Mouse (Mus musculus) left cerebral cortex, adult 2 months (tissue): ENCODE results near the gene Capn2. TPM values are rescaled to one million over a fixed set of nuclear protein-coding genes. Genes with fewer than 3 reads are reported as not detected.

Source experiments
- DNase-seq, 2 experiments: peaks; one replicate each; pipeline ENCODE4 v3.0.0; 2021 to 2022; ENCODE audit warnings: low spot score in 2 of 2, mixed read lengths in 1 of 2; ENCODE audit errors: extremely low spot score in 1 of 2
- H3K27ac ChIP-seq: fragments of 200-600 bp; 2 replicates; pipeline ENCODE4 v1.8.1; 2022
- H3K4me3 ChIP-seq: fragments of 200-600 bp; 2 replicates; pipeline ENCODE4 v1.8.1; 2022
- CTCF ChIP-seq: fragments of 200-600 bp; IDR thresholded peaks from 2 replicates; pipeline ENCODE4 v1.8.1; 2022; ENCODE audit warnings: antibody characterized with exemption, mild to moderate bottlenecking, moderate library complexity
- intact Hi-C: fragments of 180-260 bp; cut with DNase I; formaldehyde crosslinking; loops from one replicate; pipeline ENCODE4 v1.15.1; 2025
- total RNA-seq, 2 experiments: library from RNA; stranded (reverse); gene quantifications; 2 replicates each; pipeline ENCODE4 v1.2.3; 2021

Gene Capn2
- total RNA-seq, 2 experiments from 2014 or later = 61.2 to 63.7 TPM

DNA sequence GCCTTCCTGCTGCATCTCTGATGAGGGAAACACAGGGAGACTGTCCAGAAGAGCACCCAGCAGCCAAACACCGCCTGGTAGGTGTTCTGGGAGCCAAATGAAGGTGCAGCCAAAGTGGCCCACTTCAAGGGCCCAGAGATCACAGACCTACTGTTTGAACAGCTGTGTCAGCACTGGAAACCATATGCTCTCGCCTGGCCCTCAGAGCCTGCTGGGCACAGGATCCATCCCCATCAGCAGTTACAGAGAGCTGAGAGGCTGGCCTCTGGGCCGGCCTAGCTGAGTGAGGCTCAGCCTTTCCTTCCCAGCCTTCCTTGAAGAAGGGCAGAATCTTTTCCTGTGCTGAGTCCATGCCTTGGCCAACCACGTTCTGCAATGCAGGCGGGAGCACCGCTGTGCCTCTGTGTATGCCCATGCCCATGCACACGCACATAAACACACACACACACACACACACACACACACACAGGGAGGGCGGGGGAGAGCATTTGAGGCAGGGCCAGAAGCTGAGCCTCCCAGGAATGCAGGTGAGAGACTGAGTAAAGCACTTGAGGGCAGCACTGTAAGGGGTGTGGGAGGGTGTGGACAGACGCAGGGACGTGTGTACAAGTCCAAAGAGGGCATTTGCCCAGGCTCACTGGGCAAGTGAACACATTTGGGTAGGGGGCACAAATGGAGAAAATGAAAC, 8.2 kb downstream of the Capn2 start:
- intact Hi-C loops = no loop called here
- DNase-seq = no peak
- TF ChIP-seq CTCF = no peak
- no peak overlapping the region for H3K27ac ChIP-seq
- no peak overlapping the region for H3K4me3 ChIP-seq

DNA sequence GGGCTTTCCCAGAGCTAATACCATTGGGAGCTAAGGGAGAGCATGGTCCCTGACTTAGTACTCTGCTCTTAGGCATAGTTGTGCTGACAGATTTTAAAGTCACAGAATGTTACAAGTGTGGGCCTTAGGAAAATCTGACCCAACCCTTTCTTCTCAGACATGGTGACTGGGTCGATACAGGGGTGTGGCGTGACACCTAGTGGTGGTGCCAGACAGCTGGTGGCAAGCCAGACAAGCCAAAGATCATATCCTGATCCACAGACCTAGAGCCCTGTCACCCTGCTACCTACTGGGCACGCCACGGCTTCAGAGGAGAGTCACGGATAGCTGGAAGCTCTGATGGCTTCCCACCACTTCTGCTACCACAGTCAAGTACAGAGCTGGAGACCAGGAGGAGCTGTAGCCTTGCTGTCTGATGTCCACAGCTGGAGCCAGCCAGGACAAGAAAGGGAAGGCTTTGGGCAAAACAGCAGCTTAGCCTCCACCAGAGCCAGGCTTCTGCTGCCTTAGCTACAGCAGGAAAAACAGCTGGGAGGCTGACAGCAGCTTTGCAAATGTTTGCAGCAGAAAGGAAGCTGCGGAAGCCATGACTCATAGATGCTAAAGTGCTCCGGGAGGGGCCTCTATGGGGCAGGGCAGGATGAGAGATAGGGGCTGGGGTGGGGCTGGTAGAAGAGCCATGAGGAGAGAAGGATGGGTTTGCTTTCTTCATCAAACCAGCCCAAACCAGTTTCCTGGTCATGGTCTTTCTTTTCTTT, 11.0 kb downstream of the Capn2 start:
- no peak for DNase-seq
- Histone ChIP-seq H3K4me3 (no peak overlapping the region), H3K27ac (peak overlapping the region; percentile 50)
- no peak; the same call in 1 of the 2 replicates for TF ChIP-seq CTCF
- intact Hi-C loops = no loop called here

DNA sequence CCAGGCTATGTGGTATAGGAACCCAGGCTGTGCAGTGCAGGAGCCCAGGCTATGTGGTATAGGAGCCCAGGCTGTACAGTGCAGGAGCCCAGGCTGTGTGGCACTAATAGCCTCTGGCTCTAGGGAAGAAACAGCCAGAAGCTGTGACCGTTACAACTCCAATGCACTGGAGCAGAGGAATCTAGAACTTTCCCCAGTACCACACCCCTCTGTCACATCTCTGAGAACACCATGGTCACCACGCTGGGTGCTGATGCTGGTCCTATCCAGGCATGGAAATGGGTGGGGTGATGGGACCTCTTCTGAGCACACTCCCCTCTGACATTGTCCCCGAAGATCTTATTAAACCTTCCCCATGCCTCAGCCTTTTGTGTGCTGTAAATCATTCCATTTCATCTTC, 12.1 kb downstream of the Capn2 start:
- no peak for TF ChIP-seq CTCF
- intact Hi-C loops = no loop called here
- Histone ChIP-seq H3K27ac (no peak overlapping the region), H3K4me3 (no peak overlapping the region)
- DNase-seq = no peak

DNA sequence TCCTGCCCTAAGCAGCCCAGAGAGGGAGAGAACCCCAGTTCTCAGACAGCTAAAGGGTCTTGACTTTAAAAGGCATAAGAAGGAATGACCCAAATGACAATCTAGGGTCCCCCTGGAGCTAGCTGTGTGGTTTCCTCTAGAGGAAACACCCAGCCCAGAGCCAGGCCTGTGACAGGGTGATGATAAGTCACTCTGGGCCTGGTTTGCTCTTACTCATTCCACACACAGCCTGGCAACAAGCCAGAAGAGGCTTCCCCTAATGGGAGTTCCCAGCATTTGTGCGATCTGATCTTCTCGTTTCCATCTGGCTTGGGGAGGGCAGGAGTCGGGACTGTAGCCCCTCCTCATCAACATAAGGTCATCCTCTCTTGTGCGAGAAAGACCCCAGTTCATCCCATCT, 13.2 kb downstream of the Capn2 start:
- Histone ChIP-seq H3K4me3 (no peak overlapping the region), H3K27ac (no peak overlapping the region)
- no peak for DNase-seq
- TF ChIP-seq CTCF = no peak
- intact Hi-C loops = no loop called here

DNA sequence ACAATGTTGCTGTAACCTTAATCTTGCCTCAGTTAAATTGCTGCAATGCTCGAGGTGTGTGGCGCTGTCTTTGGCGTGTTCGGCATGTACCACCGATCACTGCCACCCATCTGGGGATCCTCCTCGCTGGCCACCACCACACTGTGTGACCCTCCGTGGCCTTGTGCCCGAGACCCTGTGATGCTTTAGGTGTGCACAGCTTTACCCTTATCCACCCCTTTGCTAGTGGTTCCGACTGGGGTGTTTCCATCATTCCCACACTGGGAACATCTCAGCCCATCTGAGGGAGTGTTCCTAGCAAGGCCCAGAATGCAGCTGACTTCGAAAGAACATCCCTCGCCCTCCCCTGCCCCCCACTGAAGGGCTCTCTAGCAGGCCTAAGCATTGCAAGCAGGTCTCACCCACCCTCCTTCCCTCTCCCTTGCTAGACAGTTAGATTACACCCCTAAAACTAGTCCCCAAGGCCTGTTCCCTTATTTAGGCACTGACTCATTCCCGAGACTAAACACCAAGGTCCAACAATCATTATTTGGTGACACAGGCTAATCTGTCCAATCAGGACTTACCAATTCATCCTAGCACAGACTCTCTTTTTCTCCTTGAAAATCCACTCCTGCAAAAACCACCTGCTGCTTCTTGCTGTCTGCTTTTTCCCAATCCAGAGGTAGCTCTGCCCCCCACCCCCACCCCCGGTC, 14.1 kb downstream of the Capn2 start:
- no peak for DNase-seq
- H3K27ac ChIP-seq = no peak overlapping the region
- no peak for TF ChIP-seq CTCF
- intact Hi-C loops = no loop called here
- no peak overlapping the region for H3K4me3 ChIP-seq

DNA sequence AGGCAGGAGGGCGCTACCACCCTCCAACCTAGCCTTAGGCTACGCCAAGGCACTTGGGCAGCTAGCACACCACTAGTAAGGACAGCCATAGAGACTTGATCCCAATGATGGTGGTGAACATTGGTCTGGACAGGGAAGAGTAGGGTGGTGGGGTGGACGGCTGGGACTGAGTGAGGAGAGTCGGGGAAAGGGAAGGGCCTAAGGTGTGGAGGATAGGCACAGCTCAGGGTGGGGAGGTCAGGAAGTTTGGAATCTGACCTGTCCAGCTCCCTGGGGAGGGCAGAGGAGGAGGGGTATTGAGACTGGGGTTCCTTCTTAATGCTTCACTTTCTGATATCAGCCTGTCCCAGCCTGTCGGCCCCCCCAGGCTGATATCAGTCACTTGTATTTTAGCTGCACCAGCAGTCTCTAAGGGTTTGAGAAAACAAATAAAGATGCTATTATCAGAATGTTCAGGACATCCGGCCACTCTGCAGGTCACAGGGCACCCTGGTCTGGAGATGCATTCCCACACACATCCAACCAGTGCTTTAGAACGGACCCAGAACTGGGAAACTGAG, 14.8 kb downstream of the Capn2 start:
- TF ChIP-seq CTCF = no peak
- no peak for DNase-seq
- H3K27ac ChIP-seq = 0 out of 2 replicates have a peak overlapping the region, but pooled peaks have one; percentile 15
- intact Hi-C loops = no loop called here
- H3K4me3 ChIP-seq = no peak overlapping the region

DNA sequence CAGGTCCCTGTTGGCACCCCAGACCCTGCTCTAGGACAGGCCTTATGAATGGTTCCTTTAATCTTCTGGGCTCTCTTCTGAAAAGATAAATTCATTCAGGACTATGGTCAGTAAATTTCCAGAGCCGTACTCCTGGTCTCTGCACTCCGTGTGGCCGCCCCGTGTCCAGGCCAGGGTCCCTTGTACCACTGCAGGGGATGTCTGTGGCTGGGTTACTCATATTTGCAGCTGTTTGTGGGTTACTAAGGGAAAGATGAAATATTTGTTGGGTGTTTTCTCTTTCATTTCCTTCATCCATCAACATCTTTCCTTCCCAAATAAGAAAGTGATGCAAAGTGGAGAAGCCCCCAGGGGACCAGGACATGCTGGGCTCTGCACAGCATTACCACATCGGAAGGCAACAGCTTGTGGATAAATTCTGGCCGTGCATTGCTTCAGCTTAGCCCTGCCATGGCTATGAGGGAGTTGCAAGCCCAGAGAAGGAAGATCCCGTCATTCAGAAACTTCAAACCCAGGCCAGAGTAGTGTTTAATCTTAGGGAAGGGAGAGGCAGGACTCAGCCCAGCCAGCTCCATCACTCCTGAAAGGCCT, 15.5 kb downstream of the Capn2 start:
- intact Hi-C loops = no loop called here
- H3K4me3 ChIP-seq = no peak overlapping the region
- no peak for DNase-seq
- H3K27ac ChIP-seq = peak overlapping the region; percentile 15; the same call in 1 of the 2 replicates
- TF ChIP-seq CTCF = no peak

DNA sequence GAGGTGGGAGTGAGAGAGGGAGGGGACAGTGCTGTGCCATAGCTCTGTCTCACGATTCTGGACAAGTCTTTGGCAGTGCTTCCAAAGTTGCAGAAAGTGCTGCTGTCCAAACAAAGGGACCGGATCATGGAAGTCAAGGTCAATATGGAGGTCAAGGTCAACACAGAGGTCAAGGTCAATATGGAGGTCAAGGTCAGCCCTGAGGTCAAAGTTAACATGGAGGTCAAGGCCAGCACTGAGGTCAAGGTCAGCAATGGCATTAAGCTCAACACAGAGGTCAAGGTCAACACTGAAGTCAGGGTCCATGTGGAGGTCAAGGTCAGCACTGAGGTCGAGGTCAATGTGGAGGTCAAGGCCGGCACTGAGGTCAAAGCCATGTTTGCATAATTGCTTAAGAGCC, 16.6 kb downstream of the Capn2 start:
- intact Hi-C loops = no loop called here
- H3K27ac ChIP-seq = peak overlapping the region; percentile 61
- TF ChIP-seq CTCF = no peak
- no peak overlapping the region for H3K4me3 ChIP-seq
- DNase-seq = no peak

DNA sequence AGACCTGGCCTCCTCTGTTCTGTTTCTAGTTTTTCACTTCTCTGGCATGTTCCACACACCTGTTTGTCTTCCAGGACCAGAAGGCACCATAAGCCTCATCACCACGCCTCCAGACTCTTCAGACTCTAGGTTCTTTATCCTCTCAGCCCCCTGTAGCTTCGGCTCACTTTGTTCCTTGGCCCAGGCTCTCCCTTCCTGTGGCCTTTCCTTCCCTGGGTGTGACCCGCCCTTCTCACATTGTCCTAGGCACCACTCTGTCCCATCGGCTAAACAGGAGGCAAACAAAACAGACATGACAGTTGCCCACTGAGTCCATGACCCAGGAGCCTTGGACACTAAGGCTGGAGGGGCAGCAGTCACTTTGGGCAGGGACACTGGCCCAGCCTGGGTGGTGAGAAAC, 17.2 kb downstream of the Capn2 start:
- intact Hi-C loops = no loop called here
- H3K27ac ChIP-seq = peak overlapping the region; percentile 61
- no peak for DNase-seq

DNA sequence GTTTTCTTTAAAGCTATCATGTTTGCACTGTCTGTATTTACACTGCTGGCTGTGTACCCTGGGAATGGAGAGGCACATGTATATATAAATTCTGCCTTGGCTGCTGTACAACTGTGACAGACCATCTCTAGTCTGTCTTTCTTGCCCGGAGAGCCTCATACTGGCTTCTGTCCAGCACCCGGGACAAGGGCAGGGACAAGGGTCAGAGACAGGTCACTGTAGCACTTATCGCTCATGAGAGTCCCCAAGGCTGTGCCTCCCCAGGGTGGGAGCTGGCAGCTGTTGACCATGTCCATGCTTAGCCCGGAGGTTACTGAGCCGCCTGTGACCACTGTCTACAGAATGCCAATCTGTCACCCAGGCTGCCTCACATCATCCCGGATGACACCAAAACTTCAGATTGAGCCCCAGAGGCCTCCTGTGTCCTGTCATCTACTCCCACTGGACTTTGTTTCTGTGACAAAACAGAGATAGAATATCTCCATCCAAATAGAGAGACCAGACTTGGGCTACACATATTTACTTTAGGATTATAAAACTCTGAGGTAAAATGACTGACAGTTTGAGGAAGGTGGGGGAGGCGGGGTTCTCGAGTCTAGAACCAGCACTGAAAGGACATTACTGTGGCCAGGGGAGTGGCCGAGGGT, 17.8 kb downstream of the Capn2 start:
- intact Hi-C loops = no loop called here
- H3K27ac ChIP-seq = peak overlapping the region; percentile 54; the same call in 1 of the 2 replicates
- H3K4me3 ChIP-seq = no peak overlapping the region
- DNase-seq = no peak
- no peak for TF ChIP-seq CTCF

More for the DNA sequence above, 17.2 kb downstream of the Capn2 start:
- no peak for TF ChIP-seq CTCF
- H3K4me3 ChIP-seq = no peak overlapping the region

DNA sequence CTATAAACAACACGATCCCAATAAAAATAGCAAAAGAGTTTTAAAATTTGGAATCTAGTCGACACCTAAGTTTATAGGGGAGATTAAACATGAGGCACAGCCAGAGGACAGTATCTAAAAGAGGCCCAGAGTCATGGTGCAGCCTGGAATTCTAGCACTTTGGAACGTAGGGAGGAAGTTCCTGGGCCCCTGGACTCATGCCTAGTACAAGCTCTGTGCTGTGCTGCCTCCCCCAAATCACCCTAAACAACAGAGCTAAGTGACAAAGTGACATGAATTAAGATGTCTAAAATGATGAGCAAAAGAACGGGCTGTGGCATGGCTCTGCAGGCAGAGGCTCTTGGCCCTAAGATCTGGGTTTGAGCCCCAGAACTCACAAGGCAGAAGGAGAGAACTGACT, 19.7 kb downstream of the Capn2 start:
- no peak for DNase-seq
- intact Hi-C loops = no loop called here
- no peak for TF ChIP-seq CTCF
- Histone ChIP-seq H3K27ac (no peak overlapping the region), H3K4me3 (no peak overlapping the region)
